Mouse (Mus musculus): ENCODE data around the gene Bcl6b.

- no peak for TF ChIP-seq CTCF (IDR thresholded peaks at IDR 0.05; ENCODE audit: borderline replicate concordance, insufficient read depth, low read depth, low read length)
- no peak for TF ChIP-seq POLR2A (IDR thresholded peaks at IDR 0.05; ENCODE audit: borderline replicate concordance, insufficient read depth, low read length)
Measured at GRCm38 (mm10) chr11:70235254-70235900, 5.8 kb upstream of the Bcl6b start.

Measured in cerebellum, adult 2 months (tissue).